Mouse (Mus musculus): ENCODE results near the gene Thap8. TPM values are rescaled to one million over a fixed set of nuclear protein-coding genes. Genes with fewer than 3 reads are reported as not detected.
A peak's percentile ranks its signal among the peaks of the same experiment; 100 is the strongest.

The Thap8 gene
- polyA plus RNA-seq, 1 experiment from 2014 or later: 0.49 TPM

DNA sequence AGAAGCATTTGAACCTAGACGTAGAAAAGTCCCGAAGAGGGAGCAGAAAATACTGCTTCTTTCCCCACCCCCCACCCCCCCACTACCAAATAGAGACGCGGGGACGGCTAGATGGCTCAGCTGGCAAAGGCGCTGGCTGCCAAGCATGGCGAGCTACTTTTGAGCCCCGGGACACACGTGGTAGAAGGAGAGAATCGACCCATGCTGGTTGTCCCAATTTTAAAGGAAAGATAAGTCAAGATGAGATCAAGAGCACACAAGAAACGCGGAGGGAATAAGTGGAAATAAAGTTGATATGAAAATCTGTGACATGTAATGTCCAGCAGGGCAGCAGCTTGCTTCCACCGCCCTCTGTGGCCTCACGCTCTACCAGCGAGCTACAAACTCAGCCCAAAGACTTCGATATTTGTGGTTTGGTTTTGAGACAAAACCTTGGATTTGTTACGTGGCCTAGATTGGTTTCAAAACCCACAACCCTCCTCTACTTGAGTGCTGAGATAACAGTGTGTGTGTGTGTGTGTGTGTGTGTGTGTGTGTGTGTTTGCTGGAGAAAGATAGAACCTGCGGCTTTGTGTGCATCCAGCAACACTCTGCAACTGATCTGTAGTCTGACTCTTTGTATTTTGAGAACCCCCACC, 52.8 kb downstream of the Thap8 start:
- Histone ChIP-seq H3K27ac (replicated peaks) (no peak overlapping the region), H3K4me1 (peaks cover 28% of the 10 kb centered on the region), H3K9ac (no peak overlapping the region), H3K4me3 (replicated peaks) (no peak overlapping the region), H3K36me3 (no peaks in the 10 kb centered on the region), H3K27me3 (peaks cover 16% of the 10 kb centered on the region), H3K9me3 (replicated peaks) (no peaks in the 10 kb centered on the region), H3K4me2 (replicated peaks) (no peak overlapping the region)
- no peak for ATAC-seq (ENCODE audit: insufficient number of reproducible peaks, low FRiP score, low TSS enrichment, low read depth)
- 60% methylated on average over 18 of the region's 18 CpGs for WGBS

DNA sequence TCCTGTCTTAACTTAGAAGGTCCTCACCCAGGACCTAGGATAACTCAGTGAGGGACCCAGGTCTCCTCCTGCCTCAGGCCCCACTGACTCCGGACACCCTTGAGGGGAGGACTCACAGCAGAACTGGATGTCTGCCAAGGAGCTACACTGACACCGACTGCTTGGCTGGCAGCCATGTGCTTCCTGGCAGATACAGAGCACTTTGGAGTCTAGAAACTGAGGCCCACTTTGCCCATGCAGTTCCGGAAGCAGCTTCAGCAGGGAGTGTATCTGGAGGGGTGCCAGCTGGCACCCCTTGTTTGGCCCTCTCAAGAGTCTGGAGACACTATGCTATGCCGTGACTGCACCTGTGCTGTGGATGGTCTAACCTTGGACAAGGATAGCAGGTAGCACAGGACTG, 53.5 kb downstream of the Thap8 start:
- peaks cover 16% of the 10 kb centered on the region for H3K27me3 ChIP-seq
- peaks cover 28% of the 10 kb centered on the region for H3K4me1 ChIP-seq
- no peaks in the 10 kb centered on the region for H3K36me3 ChIP-seq
- no peak overlapping the region for H3K4me2 ChIP-seq (replicated peaks)
- no peak overlapping the region for H3K9ac ChIP-seq
- no peak overlapping the region for H3K27ac ChIP-seq (replicated peaks)
- H3K4me3 ChIP-seq (replicated peaks): no peak overlapping the region
- 14% methylated on average over 4 of the region's 4 CpGs for WGBS
- 0 out of 2 replicates have a peak, but pooled peaks have one; percentile 43 for ATAC-seq (ENCODE audit: insufficient number of reproducible peaks, low FRiP score, low TSS enrichment, low read depth)
- H3K9me3 ChIP-seq (replicated peaks): no peaks in the 10 kb centered on the region

DNA sequence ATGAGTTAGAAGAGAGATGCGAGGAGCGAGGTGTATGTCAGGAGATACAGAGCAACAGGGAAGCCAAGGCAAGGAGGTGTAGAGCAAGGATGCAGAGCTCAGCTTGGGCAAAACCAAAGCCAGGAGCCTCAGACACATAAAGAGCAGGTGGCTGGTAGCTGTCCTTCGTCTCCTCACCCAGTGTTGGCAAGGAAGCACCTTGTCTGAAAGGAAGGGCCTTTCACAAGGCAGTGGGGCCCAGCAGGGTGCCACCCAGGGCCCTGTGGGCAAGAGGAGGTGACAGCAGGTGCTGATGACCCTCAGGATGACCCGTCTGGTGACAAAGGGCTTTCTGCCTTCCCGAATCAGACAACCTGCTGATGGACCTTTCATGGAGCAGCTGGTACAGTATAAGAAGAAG, 54.7 kb downstream of the Thap8 start:
- no peaks in the 10 kb centered on the region for H3K9me3 ChIP-seq (replicated peaks)
- no peak overlapping the region for H3K27ac ChIP-seq (replicated peaks)
- peaks cover 28% of the 10 kb centered on the region for H3K4me1 ChIP-seq
- 60% methylated on average over 5 of the region's 5 CpGs for WGBS
- H3K27me3 ChIP-seq: peaks cover 22% of the 10 kb centered on the region
- no peaks in the 10 kb centered on the region for H3K36me3 ChIP-seq
- no peak overlapping the region for H3K4me3 ChIP-seq (replicated peaks)
- H3K9ac ChIP-seq: no peak overlapping the region
- ATAC-seq (ENCODE audit: insufficient number of reproducible peaks, low FRiP score, low TSS enrichment, low read depth): no peak
- no peak overlapping the region for H3K4me2 ChIP-seq (replicated peaks)

DNA sequence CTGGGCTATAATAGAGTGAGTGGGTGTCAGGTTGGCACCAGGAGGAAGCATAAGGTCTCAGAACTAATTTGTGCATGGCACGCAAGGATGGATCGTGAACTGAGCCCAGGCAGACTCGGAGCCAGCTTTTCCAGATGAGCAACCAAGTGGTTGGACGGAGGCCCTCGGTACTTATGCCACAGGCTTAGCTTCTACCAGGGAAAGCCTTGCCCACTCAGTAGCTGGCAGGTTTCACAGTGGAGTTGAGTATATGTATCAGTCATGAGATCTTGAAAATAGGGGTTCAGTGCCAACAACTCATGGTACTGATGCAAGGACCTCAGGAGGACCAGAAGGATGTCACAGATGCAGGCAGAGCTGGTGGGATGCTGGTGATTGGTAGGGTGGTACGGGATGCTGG, 55.8 kb downstream of the Thap8 start:
- no peaks in the 10 kb centered on the region for H3K9me3 ChIP-seq (replicated peaks)
- peaks cover 22% of the 10 kb centered on the region for H3K27me3 ChIP-seq
- H3K9ac ChIP-seq: no peak overlapping the region
- 72% methylated on average over 6 of the region's 6 CpGs for WGBS
- H3K36me3 ChIP-seq: no peaks in the 10 kb centered on the region
- H3K27ac ChIP-seq (replicated peaks): no peak overlapping the region
- H3K4me3 ChIP-seq (replicated peaks): no peak overlapping the region
- H3K4me2 ChIP-seq (replicated peaks): no peak overlapping the region
- peaks cover 28% of the 10 kb centered on the region for H3K4me1 ChIP-seq
- ATAC-seq (ENCODE audit: insufficient number of reproducible peaks, low FRiP score, low TSS enrichment, low read depth): no peak

DNA sequence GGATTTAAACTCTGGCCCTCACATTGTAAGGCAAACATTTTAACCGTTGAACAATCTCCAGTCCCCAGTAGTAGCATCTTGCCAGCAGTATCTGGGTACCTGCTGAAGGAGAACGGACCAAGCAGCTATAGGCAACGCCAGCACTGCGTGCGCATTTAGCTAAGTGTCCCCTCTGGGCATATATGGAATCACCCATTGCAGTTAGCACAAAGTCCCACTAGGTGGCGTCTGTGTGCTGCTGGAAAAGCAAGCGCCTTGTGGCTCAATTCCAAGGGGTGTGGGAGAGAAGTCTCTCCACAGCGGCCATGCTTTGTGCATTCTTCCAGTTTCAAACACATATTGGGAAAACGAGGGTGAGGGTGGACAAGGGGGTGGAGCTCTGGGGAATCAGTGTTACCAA, 56.5 kb downstream of the Thap8 start:
- Histone ChIP-seq H3K4me2 (replicated peaks) (peak overlapping the region; percentile 9; the same call in 1 of the 2 replicates), H3K9me3 (replicated peaks) (no peaks in the 10 kb centered on the region), H3K9ac (no peak overlapping the region), H3K27me3 (peaks cover 22% of the 10 kb centered on the region), H3K4me1 (peaks cover 28% of the 10 kb centered on the region), H3K27ac (replicated peaks) (no peak overlapping the region), H3K36me3 (no peaks in the 10 kb centered on the region), H3K4me3 (replicated peaks) (no peak overlapping the region)
- no peak for ATAC-seq (ENCODE audit: insufficient number of reproducible peaks, low FRiP score, low TSS enrichment, low read depth)
- WGBS: under 1% methylated on average over 9 of the region's 9 CpGs

DNA sequence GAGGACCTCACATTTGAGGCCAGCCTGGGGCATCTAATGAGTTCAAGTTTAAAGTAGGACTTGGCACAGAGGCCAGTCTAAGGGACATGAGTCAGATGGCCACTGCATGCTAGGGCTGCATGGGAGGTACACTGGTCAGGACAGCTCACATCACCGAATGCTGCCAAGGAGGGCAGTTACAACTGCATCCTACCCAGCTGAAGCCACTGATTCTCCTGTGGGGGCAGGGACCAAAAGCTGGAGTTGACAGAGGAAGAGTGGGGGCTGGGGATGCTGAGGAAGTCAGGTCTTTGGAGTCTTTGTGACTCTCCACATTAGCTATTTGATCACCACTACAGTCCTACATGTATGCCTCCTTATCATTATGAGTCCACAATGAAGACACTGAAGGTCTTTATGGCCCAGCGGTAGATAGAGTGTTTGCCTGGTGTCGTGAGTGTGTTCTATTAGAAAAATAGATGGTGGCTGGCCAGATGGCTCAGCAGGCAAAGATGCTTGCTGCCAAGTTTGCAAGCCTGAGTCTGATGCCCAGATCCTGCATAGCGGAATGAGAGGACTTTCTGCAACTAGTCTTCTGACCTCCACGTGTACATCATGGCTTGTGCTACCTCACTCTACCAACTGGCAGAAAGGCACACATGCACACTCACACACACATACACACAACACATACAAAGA, 59.7 kb downstream of the Thap8 start:
- peaks cover 24% of the 10 kb centered on the region for H3K27me3 ChIP-seq
- no peak; the same call in 1 of the 2 replicates for ATAC-seq (ENCODE audit: insufficient number of reproducible peaks, low FRiP score, low TSS enrichment, low read depth)
- no peak overlapping the region for H3K27ac ChIP-seq (replicated peaks)
- WGBS: 74% methylated on average over 5 of the region's 5 CpGs
- H3K4me3 ChIP-seq (replicated peaks): no peak overlapping the region
- H3K9me3 ChIP-seq (replicated peaks): no peaks in the 10 kb centered on the region
- no peak overlapping the region for H3K4me2 ChIP-seq (replicated peaks)
- H3K36me3 ChIP-seq: no peaks in the 10 kb centered on the region
- peaks cover 7% of the 10 kb centered on the region; the same call in 1 of the 2 replicates for H3K4me1 ChIP-seq
- no peak overlapping the region for H3K9ac ChIP-seq

Other genes starting within 250 kb of the Thap8 start
- 5.3 and 6.7 TPM in 2 replicates for gene Zfp14, start 228.7 kb upstream of the Thap8 start, polyA plus RNA-seq (2015; fragmentation: Nextera tagmentation; extraction: Ambion mirVana)
- gene Zfp82, start 207.2 kb upstream of the Thap8 start, polyA plus RNA-seq (2015; fragmentation: Nextera tagmentation; extraction: Ambion mirVana): 7.9 and 8.3 TPM in 2 replicates
- 0.73 and 1.9 TPM in 2 replicates for gene Gm26920, start 189.7 kb upstream of the Thap8 start, polyA plus RNA-seq (2015; fragmentation: Nextera tagmentation; extraction: Ambion mirVana)
- 9.4 and 10.6 TPM in 2 replicates for gene Zfp566, start 189.6 kb upstream of the Thap8 start, polyA plus RNA-seq (2015; fragmentation: Nextera tagmentation; extraction: Ambion mirVana)
- 120 and 122 TPM in 2 replicates for gene Zfp260, start 185.3 kb upstream of the Thap8 start, polyA plus RNA-seq (2015; fragmentation: Nextera tagmentation; extraction: Ambion mirVana)
- gene Zfp382, start 158.2 kb upstream of the Thap8 start, polyA plus RNA-seq (2015; fragmentation: Nextera tagmentation; extraction: Ambion mirVana): 14.6 and 15.4 TPM in 2 replicates
- 13.6 and 17.7 TPM in 2 replicates for gene Zfp146, start 110.3 kb upstream of the Thap8 start, polyA plus RNA-seq (2015; fragmentation: Nextera tagmentation; extraction: Ambion mirVana)
- 6.4 and 6.5 TPM in 2 replicates for gene Cox7a1, start 96.0 kb upstream of the Thap8 start, polyA plus RNA-seq (2015; fragmentation: Nextera tagmentation; extraction: Ambion mirVana)
- 111 and 113 TPM in 2 replicates for gene Capns1, start 81.3 kb upstream of the Thap8 start, polyA plus RNA-seq (2015; fragmentation: Nextera tagmentation; extraction: Ambion mirVana)
- 155 and 160 TPM in 2 replicates for gene Polr2i, start 48.1 kb upstream of the Thap8 start, polyA plus RNA-seq (2015; fragmentation: Nextera tagmentation; extraction: Ambion mirVana)
- gene Tbcb, start 47.8 kb upstream of the Thap8 start, polyA plus RNA-seq (2015; fragmentation: Nextera tagmentation; extraction: Ambion mirVana): 172 and 177 TPM in 2 replicates
- gene Ovol3, start 44.4 kb upstream of the Thap8 start, polyA plus RNA-seq (2015; fragmentation: Nextera tagmentation; extraction: Ambion mirVana): 0.31 and 0.39 TPM in 2 replicates
- gene Wdr62, start 325 bp downstream of the Thap8 start, polyA plus RNA-seq (2015; fragmentation: Nextera tagmentation; extraction: Ambion mirVana): 6.7 and 8.6 TPM in 2 replicates
- gene Clip3, start 11.6 kb downstream of the Thap8 start, polyA plus RNA-seq (2015; fragmentation: Nextera tagmentation; extraction: Ambion mirVana): 36.3 and 47.3 TPM in 2 replicates
- 84.9 and 92.8 TPM in 2 replicates for gene Alkbh6, start 28.6 kb downstream of the Thap8 start, polyA plus RNA-seq (2015; fragmentation: Nextera tagmentation; extraction: Ambion mirVana)
- gene Syne4, start 34.7 kb downstream of the Thap8 start, polyA plus RNA-seq (2015; fragmentation: Nextera tagmentation; extraction: Ambion mirVana): 30.5 and 36.9 TPM in 2 replicates
- gene E130208F15Rik, start 41.6 kb downstream of the Thap8 start, polyA plus RNA-seq (2015; fragmentation: Nextera tagmentation; extraction: Ambion mirVana): 0.60 and 1.9 TPM in 2 replicates
- gene Sdhaf1, start 43.8 kb downstream of the Thap8 start, polyA plus RNA-seq (2015; fragmentation: Nextera tagmentation; extraction: Ambion mirVana): 17.9 and 18.8 TPM in 2 replicates
- gene Lrfn3, start 82.7 kb downstream of the Thap8 start, polyA plus RNA-seq (2015; fragmentation: Nextera tagmentation; extraction: Ambion mirVana): 5.7 and 6.6 TPM in 2 replicates
- 95.4 and 103 TPM in 2 replicates for gene Tyrobp, start 133.7 kb downstream of the Thap8 start, polyA plus RNA-seq (2015; fragmentation: Nextera tagmentation; extraction: Ambion mirVana)
- 2.2 and 2.4 TPM in 2 replicates for gene Hcst, start 139.8 kb downstream of the Thap8 start, polyA plus RNA-seq (2015; fragmentation: Nextera tagmentation; extraction: Ambion mirVana)
- 1.7 and 1.8 TPM in 2 replicates for gene Nfkbid, start 141.6 kb downstream of the Thap8 start, polyA plus RNA-seq (2015; fragmentation: Nextera tagmentation; extraction: Ambion mirVana)
- 52.0 and 61.3 TPM in 2 replicates for gene Aplp1, start 165.4 kb downstream of the Thap8 start, polyA plus RNA-seq (2015; fragmentation: Nextera tagmentation; extraction: Ambion mirVana)
- 1.1 and 1.3 TPM in 2 replicates for gene Kirrel2, start 177.6 kb downstream of the Thap8 start, polyA plus RNA-seq (2015; fragmentation: Nextera tagmentation; extraction: Ambion mirVana)
- 0.17 TPM in 2 replicates for gene Nphs1, start 178.2 kb downstream of the Thap8 start, polyA plus RNA-seq (2015; fragmentation: Nextera tagmentation; extraction: Ambion mirVana)
- not detected in 2 replicates for gene Prodh2, start 213.5 kb downstream of the Thap8 start, polyA plus RNA-seq (2015; fragmentation: Nextera tagmentation; extraction: Ambion mirVana)

Measured in embryonic facial prominence, embryonic 15.5 days (tissue).